Mouse (Mus musculus) retina, postnatal 1 day (tissue): Measurements from ENCODE around the gene Acads.
"Not testable (repeated sequence)": the region's sequence is repeated elsewhere in the genome, so short reads cannot be mapped to it uniquely, and the experiment has no call there.

Source experiments
- DNase-seq: peaks from one replicate; pipeline ENCODE4 v3.0.0-alpha.2; 2012

The Acads gene

GRCm38 (mm10) chr5:115118961-115119570 lies at the start of gene Acads:
Gene Acads (minus strand): TSS chr5:115119346.
- peak; percentile 85 for DNase-seq

GRCm38 (mm10) chr5:115167396-115167795 lies 48.2 kb upstream of the Acads start:
- no peak for DNase-seq

- no peak for DNase-seq
Measured at GRCm38 (mm10) chr5:115166815-115167194, 47.7 kb upstream of the Acads start.

GRCm38 (mm10) chr5:115165895-115166814 lies 47.0 kb upstream of the Acads start:
- peak; percentile 76 for DNase-seq

GRCm38 (mm10) chr5:115165351-115165750 lies 46.2 kb upstream of the Acads start:
- DNase-seq, result no peak

- DNase-seq, result not testable (repeated sequence)
Measured at GRCm38 (mm10) chr5:115164446-115164845, 45.3 kb upstream of the Acads start.

GRCm38 (mm10) chr5:115163563-115163962 lies 44.4 kb upstream of the Acads start:
- DNase-seq, result peak; percentile 73

GRCm38 (mm10) chr5:115161940-115162279 lies 42.8 kb upstream of the Acads start:
- DNase-seq, result not testable (repeated sequence)

GRCm38 (mm10) chr5:115161064-115161939 lies 42.2 kb upstream of the Acads start:
- DNase-seq, result no peak

- no peak for DNase-seq
Measured at GRCm38 (mm10) chr5:115160655-115161054, 41.5 kb upstream of the Acads start.

GRCm38 (mm10) chr5:115159165-115159564 lies 40.0 kb upstream of the Acads start:
- DNase-seq, result no peak

- peak; percentile 99 for DNase-seq
Measured at GRCm38 (mm10) chr5:115158040-115158983, 39.2 kb upstream of the Acads start, which contains the start of gene Mlec. Gene Mlec (minus strand): TSS chr5:115158179.

- DNase-seq, result peak; percentile 14
Measured at GRCm38 (mm10) chr5:115156933-115157589, 37.9 kb upstream of the Acads start.

- DNase-seq, result no peak
Measured at GRCm38 (mm10) chr5:115156401-115156800, 37.3 kb upstream of the Acads start.

- no peak for DNase-seq
Measured at GRCm38 (mm10) chr5:115155831-115156230, 36.7 kb upstream of the Acads start.

- no peak for DNase-seq
Measured at GRCm38 (mm10) chr5:115155156-115155631, 36.0 kb upstream of the Acads start.

- DNase-seq, result no peak
Measured at GRCm38 (mm10) chr5:115152132-115152956, 33.2 kb upstream of the Acads start.

- DNase-seq, result no peak
Measured at GRCm38 (mm10) chr5:115151457-115151856, 32.3 kb upstream of the Acads start.

GRCm38 (mm10) chr5:115150991-115151390 lies 31.8 kb upstream of the Acads start:
- DNase-seq, result no peak
